Mouse (Mus musculus) right cerebral cortex, postnatal 4 days (tissue): ENCODE measurements around the gene Becn1.
"Not testable (repeated sequence)": the region's sequence is repeated elsewhere in the genome, so short reads cannot be mapped to it uniquely, and the experiment has no call there.

Source experiments
- DNase-seq: peaks from one replicate; pipeline ENCODE4 v3.0.0-alpha.2; 2022

Gene Becn1

GRCm38 (mm10) chr11:101302004-101302798 is at the start of gene Becn1:
Becn1 (minus strand) TSS chr11:101302286.
- DNase-seq = peak; percentile 99

GRCm38 (mm10) chr11:101351721-101352111 is 49.6 kb upstream of the Becn1 start:
- DNase-seq = no peak

GRCm38 (mm10) chr11:101351100-101351720 is 49.1 kb upstream of the Becn1 start:
- DNase-seq = no peak

GRCm38 (mm10) chr11:101349216-101349615 is 47.1 kb upstream of the Becn1 start:
- no peak for DNase-seq

GRCm38 (mm10) chr11:101348774-101349173 is 46.7 kb upstream of the Becn1 start:
- DNase-seq = no peak

- DNase-seq = no peak
Measured at GRCm38 (mm10) chr11:101347083-101347775, 45.1 kb upstream of the Becn1 start.

GRCm38 (mm10) chr11:101338123-101338760 is 36.2 kb upstream of the Becn1 start:
- DNase-seq = no peak

GRCm38 (mm10) chr11:101335685-101336084 is 33.6 kb upstream of the Becn1 start:
- DNase-seq = no peak

GRCm38 (mm10) chr11:101334516-101334915 is 32.4 kb upstream of the Becn1 start:
- DNase-seq = no peak

GRCm38 (mm10) chr11:101334023-101334422 is 31.9 kb upstream of the Becn1 start:
- no peak for DNase-seq

GRCm38 (mm10) chr11:101332537-101332936 is 30.5 kb upstream of the Becn1 start:
- no peak for DNase-seq

- DNase-seq = not testable (repeated sequence)
Measured at GRCm38 (mm10) chr11:101330961-101331360, 28.9 kb upstream of the Becn1 start.

GRCm38 (mm10) chr11:101330371-101330924 is 28.4 kb upstream of the Becn1 start, which contains the start of gene Aoc3:
Aoc3 (plus strand) TSS chr11:101330605.
- no peak for DNase-seq

GRCm38 (mm10) chr11:101328941-101329635 is 27.0 kb upstream of the Becn1 start:
- no peak for DNase-seq

- DNase-seq = no peak
Measured at GRCm38 (mm10) chr11:101327311-101327710, 25.2 kb upstream of the Becn1 start.

- DNase-seq = no peak
Measured at GRCm38 (mm10) chr11:101326147-101326546, 24.1 kb upstream of the Becn1 start.

GRCm38 (mm10) chr11:101325201-101325600 is 23.1 kb upstream of the Becn1 start:
- not testable (repeated sequence) for DNase-seq

- no peak for DNase-seq
Measured at GRCm38 (mm10) chr11:101324763-101325162, 22.7 kb upstream of the Becn1 start, which contains the start of gene Aoc2. Aoc2 (plus strand) TSS chr11:101325063.

- peak; percentile 75 for DNase-seq
Measured at GRCm38 (mm10) chr11:101323609-101324008, 21.5 kb upstream of the Becn1 start.

GRCm38 (mm10) chr11:101316501-101316917 is 14.4 kb upstream of the Becn1 start:
- DNase-seq = peak; percentile 33

- DNase-seq = peak; percentile 90
Measured at GRCm38 (mm10) chr11:101315665-101316500, 13.8 kb upstream of the Becn1 start, which contains the start of gene Psme3. Psme3 (plus strand) TSS chr11:101316213.
